Comparison of ENCODE assay signal across 9 mouse cellular contexts in the genomic region with DNA sequence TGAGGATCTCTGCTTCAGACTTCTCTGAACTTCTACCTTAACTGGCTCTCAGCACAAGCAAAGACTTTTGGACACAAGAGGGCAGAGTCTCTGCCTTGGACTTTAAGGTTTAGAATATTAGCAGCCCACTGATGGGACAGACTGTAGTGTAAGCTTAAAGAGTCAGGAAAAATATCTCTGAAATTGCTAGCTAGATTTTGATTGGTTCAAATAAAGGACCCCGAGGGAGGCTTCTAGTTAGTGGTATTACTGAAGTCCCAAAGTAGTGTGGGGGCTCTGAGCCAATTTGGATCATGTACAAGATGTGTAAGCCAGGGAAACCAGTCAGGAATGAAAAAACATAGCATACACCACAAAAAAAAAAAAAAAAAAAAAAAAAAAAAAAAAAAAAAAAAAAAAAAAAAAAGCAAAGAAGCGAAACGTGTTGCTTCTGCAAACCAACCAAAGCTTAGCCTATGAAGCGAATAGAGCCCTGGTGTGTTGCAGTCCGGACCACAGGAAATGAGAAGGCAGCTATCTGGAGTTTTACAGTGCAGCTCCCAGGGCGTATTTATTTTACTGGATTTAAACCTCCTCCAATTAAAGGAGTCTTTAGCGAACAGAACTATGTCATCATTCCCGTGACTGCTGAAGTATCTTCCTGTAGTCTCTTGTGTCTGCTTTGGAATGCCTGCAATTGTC.
DNase-seq lines count a peak whose midpoint lies in the region; ATAC-seq and TF ChIP-seq lines count a peak whose summit lies in the region.
"Had no signal": no experiment of that assay in that cellular context is flagged by ENCODE, and none has a peak within 500 bp of the region (broad histone marks: within the 10 kb centered on the region; RNA-seq: fewer than 3 reads in every experiment).

No protein-coding gene starts in this region.

- no peak overlapping the region for H3K9ac ChIP-seq in heart, embryonic 15.5 days
- H3K9ac ChIP-seq in lung, postnatal 0 days (replicated peaks; ENCODE audit: low read depth) = no peak overlapping the region
- no peak overlapping the region for H3K9ac ChIP-seq in embryonic facial prominence, embryonic 15.5 days
- H3K9ac ChIP-seq in stomach, postnatal 0 days (ENCODE audit: low read length) = no peak overlapping the region
- H3K9ac ChIP-seq: liver, postnatal 0 days; neural tube, embryonic 13.5 days had no signal

- TF ChIP-seq POLR2A in lung, adult 2 months (IDR thresholded peaks at IDR 0.05; ENCODE audit: borderline replicate concordance, extremely low read depth, low read depth, low read length) = no peak

- H3K9me3 ChIP-seq in heart, embryonic 15.5 days (replicated peaks) = no peaks in the 10 kb centered on the region
- no peaks in the 10 kb centered on the region for H3K9me3 ChIP-seq in lung, postnatal 0 days (ENCODE audit: low read length)
- H3K9me3 ChIP-seq in embryonic facial prominence, embryonic 15.5 days (replicated peaks) = no peaks in the 10 kb centered on the region
- no peaks in the 10 kb centered on the region for H3K9me3 ChIP-seq in stomach, postnatal 0 days (ENCODE audit: control insufficient read depth, low read length)
- H3K9me3 ChIP-seq: neural tube, embryonic 13.5 days had no signal

- intact Hi-C loops in heart, postnatal 25 days (cut with DNase I) = no loop called here

- no peak for ATAC-seq in heart, embryonic 15.5 days (replicated peaks; ENCODE audit: insufficient number of reproducible peaks, insufficient read depth, low FRiP score, low read depth)
- no peak for ATAC-seq in lung, postnatal 0 days
- ATAC-seq in embryonic facial prominence, embryonic 15.5 days (ENCODE audit: insufficient number of reproducible peaks, low FRiP score, low TSS enrichment, low read depth) = 0 out of 2 replicates have a peak, but pooled peaks have one; percentile 39
- no peak for ATAC-seq in stomach, postnatal 0 days (ENCODE audit: low FRiP score, low TSS enrichment)
- ATAC-seq: liver, postnatal 0 days had no signal

- no peak overlapping the region for H3K4me2 ChIP-seq in heart, embryonic 15.5 days
- no peak overlapping the region for H3K4me2 ChIP-seq in lung, postnatal 0 days (replicated peaks; ENCODE audit: low read depth, low read length)
- H3K4me2 ChIP-seq in embryonic facial prominence, embryonic 15.5 days (replicated peaks) = no peak overlapping the region
- peak overlapping the region; percentile 31 for H3K4me2 ChIP-seq in stomach, postnatal 0 days (replicated peaks; ENCODE audit: low read depth)
- H3K4me2 ChIP-seq: neural tube, embryonic 13.5 days had no signal

- H3K4me1 ChIP-seq in heart, embryonic 15.5 days (replicated peaks) = no peaks in the 10 kb centered on the region; the same call in 1 of the 2 replicates
- no peaks in the 10 kb centered on the region for H3K4me1 ChIP-seq in lung, postnatal 0 days (ENCODE audit: insufficient read depth, low read depth, low read length)
- H3K4me1 ChIP-seq in lung, adult 2 months (ENCODE audit: control insufficient read depth, insufficient read depth, low read length) = no peaks in the 10 kb centered on the region
- H3K4me1 ChIP-seq in embryonic facial prominence, embryonic 15.5 days = peaks cover 16% of the 10 kb centered on the region
- no peaks in the 10 kb centered on the region for H3K4me1 ChIP-seq in stomach, postnatal 0 days (replicated peaks; ENCODE audit: control insufficient read depth, insufficient read depth)

- H3K4me3 ChIP-seq in heart, embryonic 15.5 days = no peak overlapping the region
- no peak overlapping the region for H3K4me3 ChIP-seq in lung, postnatal 0 days (ENCODE audit: low read depth, low read length)
- no peak overlapping the region for H3K4me3 ChIP-seq in lung, adult 2 months (replicated peaks; ENCODE audit: extremely low read depth, low read depth, low read length)
- no peak overlapping the region for H3K4me3 ChIP-seq in embryonic facial prominence, embryonic 15.5 days (replicated peaks)
- no peak overlapping the region for H3K4me3 ChIP-seq in stomach, postnatal 0 days (ENCODE audit: low read depth, low read length)
- H3K4me3 ChIP-seq: neural tube, embryonic 13.5 days had no signal

- peak overlapping the region; percentile 12; the same call in 1 of the 2 replicates for H3K27ac ChIP-seq in heart, embryonic 15.5 days
- no peak overlapping the region for H3K27ac ChIP-seq in lung, postnatal 0 days (ENCODE audit: low read length)
- H3K27ac ChIP-seq in embryonic facial prominence, embryonic 15.5 days (replicated peaks) = peak overlapping the region; percentile 58; the same call in 1 of the 2 replicates
- H3K27ac ChIP-seq in stomach, postnatal 0 days (replicated peaks) = no peak overlapping the region
- H3K27ac ChIP-seq: neural tube, embryonic 13.5 days had no signal

- 42% methylated on average over 8 of the region's 8 CpGs for WGBS in heart, embryonic 15.5 days
- WGBS in lung, postnatal 0 days = 43% methylated on average over 8 of the region's 8 CpGs
- WGBS in lung, adult 2 months = 39% methylated on average over 8 of the region's 8 CpGs
- WGBS in embryonic facial prominence, embryonic 15.5 days = 41% methylated on average over 8 of the region's 8 CpGs
- 34% methylated on average over 8 of the region's 8 CpGs for WGBS in stomach, postnatal 0 days

- no peak for TF ChIP-seq EP300 in lung, postnatal 0 days (IDR thresholded peaks at IDR 0.05)
- TF ChIP-seq EP300 in stomach, postnatal 0 days (optimal IDR thresholded peaks at IDR 0.05) = no peak

- no peaks in the 10 kb centered on the region for H3K36me3 ChIP-seq in heart, embryonic 15.5 days
- H3K36me3 ChIP-seq in lung, postnatal 0 days (ENCODE audit: insufficient read depth, low read length) = no peaks in the 10 kb centered on the region
- no peaks in the 10 kb centered on the region for H3K36me3 ChIP-seq in embryonic facial prominence, embryonic 15.5 days
- H3K36me3 ChIP-seq in stomach, postnatal 0 days (ENCODE audit: control insufficient read depth, insufficient read depth, low read length) = no peaks in the 10 kb centered on the region
- H3K36me3 ChIP-seq: neural tube, embryonic 13.5 days had no signal

- peak; percentile 24; the same call in 1 of the 2 replicates for TF ChIP-seq CTCF in lung, postnatal 0 days (IDR thresholded peaks at IDR 0.05)
- no peak for TF ChIP-seq CTCF in lung, adult 2 months (IDR thresholded peaks at IDR 0.05; ENCODE audit: insufficient read depth, low read length)
- peak; percentile 59 for TF ChIP-seq CTCF in stomach, postnatal 0 days (IDR thresholded peaks at IDR 0.05; ENCODE audit: low read depth)

- DNase-seq in heart, postnatal 25 days (ENCODE audit: low spot score) = no peak
- DNase-seq in lung, postnatal 0 days (ENCODE audit: low spot score) = peak; percentile 20
- no peak for DNase-seq in lung, adult 2 months
- DNase-seq in stomach, postnatal 0 days (ENCODE audit: low spot score) = no peak
- no peak for DNase-seq in spleen, adult 18-20 months
- DNase-seq: liver, postnatal 0 days had no signal

- H3K27me3 ChIP-seq in heart, embryonic 15.5 days = no peaks in the 10 kb centered on the region
- no peaks in the 10 kb centered on the region for H3K27me3 ChIP-seq in lung, postnatal 0 days (replicated peaks; ENCODE audit: insufficient read depth, low read length)
- no peaks in the 10 kb centered on the region for H3K27me3 ChIP-seq in embryonic facial prominence, embryonic 15.5 days
- H3K27me3 ChIP-seq in stomach, postnatal 0 days (ENCODE audit: control insufficient read depth, insufficient read depth, low read length) = no peaks in the 10 kb centered on the region
- H3K27me3 ChIP-seq: neural tube, embryonic 13.5 days had no signal

Comparison
In these comparisons a context has a peak if more than half of its experiments do, and no peak if none do; other contexts are left out.
1. H3K27ac ChIP-seq: peak in heart, embryonic 15.5 days (single experiment) and embryonic facial prominence, embryonic 15.5 days (single experiment); none in lung, postnatal 0 days (single experiment) and stomach, postnatal 0 days (single experiment).